Mouse (Mus musculus) CH12.LX (cell line): ENCODE results near the gene Gm4559. TPM values are rescaled to one million over a fixed set of nuclear protein-coding genes. Genes with fewer than 3 reads are reported as not detected.

Source experiments
- polyA plus RNA-seq: library from polyadenylated mRNA; unstranded; fragments of >175 nt; gene quantifications from 2 replicates; pipeline ENCODE4 v1.2.1, GENCODE M21; 2012; ENCODE audit warnings: low read depth; ENCODE audit not compliant: insufficient read length
- total RNA-seq, 2 experiments: library from RNA; depleted of rRNA; stranded (reverse); fragments of 300-350 nt in 1 of 2; fragments of >200 nt in 1 of 2; gene quantifications; 2 replicates each; pipeline ENCODE4 v1.2.3; 2012 to 2014

Gm4559 gene
- total and polyA plus RNA-seq, 3 experiments, result not detected

Other genes starting within 250 kb of the Gm4559 start
Only the 20 nearest of the 23 such genes appear.
- gene Dusp8, start 178.5 kb downstream of the Gm4559 start, total RNA-seq (2012; rRNA removed), result 1.2 and 1.5 TPM in 2 replicates
- 0.07 and 0.17 TPM in 2 replicates for gene Dusp8, start 178.5 kb downstream of the Gm4559 start, total RNA-seq (2014; rRNA removed)
- 0.11 and 0.14 TPM in 2 replicates for gene Dusp8, start 178.5 kb downstream of the Gm4559 start, polyA plus RNA-seq
- gene Gm45618, start 153.6 kb downstream of the Gm4559 start, total RNA-seq (2012; rRNA removed), result not detected in 2 replicates
- gene Gm45618, start 153.6 kb downstream of the Gm4559 start, total RNA-seq (2014; rRNA removed), result not detected in 2 replicates
- not detected in 2 replicates for gene Gm45618, start 153.6 kb downstream of the Gm4559 start, polyA plus RNA-seq
- gene Gm39115, start 138.3 kb downstream of the Gm4559 start, total RNA-seq (2012; rRNA removed), result not detected in 2 replicates
- not detected in 2 replicates for gene Gm39115, start 138.3 kb downstream of the Gm4559 start, total RNA-seq (2014; rRNA removed)
- not detected in 2 replicates for gene Gm39115, start 138.3 kb downstream of the Gm4559 start, polyA plus RNA-seq
- not detected in 2 replicates for gene Gm45337, start 129.8 kb downstream of the Gm4559 start, total RNA-seq (2012; rRNA removed)
- gene Gm45337, start 129.8 kb downstream of the Gm4559 start, total RNA-seq (2014; rRNA removed), result not detected in 2 replicates
- not detected in 2 replicates for gene Gm45337, start 129.8 kb downstream of the Gm4559 start, polyA plus RNA-seq
- not detected in 2 replicates for gene Gm29735, start 117.2 kb downstream of the Gm4559 start, total RNA-seq (2012; rRNA removed)
- gene Gm29735, start 117.2 kb downstream of the Gm4559 start, total RNA-seq (2014; rRNA removed), result not detected in 2 replicates
- not detected in 2 replicates for gene Gm29735, start 117.2 kb downstream of the Gm4559 start, polyA plus RNA-seq
- not detected in 2 replicates for gene Gm4553, start 108.6 kb downstream of the Gm4559 start, total RNA-seq (2012; rRNA removed)
- gene Gm4553, start 108.6 kb downstream of the Gm4559 start, total RNA-seq (2014; rRNA removed), result not detected in 2 replicates
- not detected in 2 replicates for gene Gm4553, start 108.6 kb downstream of the Gm4559 start, polyA plus RNA-seq
- gene Krtap5-2, start 98.4 kb downstream of the Gm4559 start, total RNA-seq (2012; rRNA removed), result not detected in 2 replicates
- not detected in 2 replicates for gene Krtap5-2, start 98.4 kb downstream of the Gm4559 start, total RNA-seq (2014; rRNA removed)
- gene Krtap5-2, start 98.4 kb downstream of the Gm4559 start, polyA plus RNA-seq, result not detected in 2 replicates
- gene Gm10153, start 84.0 kb downstream of the Gm4559 start, total RNA-seq (2012; rRNA removed), result not detected in 2 replicates
- not detected in 2 replicates for gene Gm10153, start 84.0 kb downstream of the Gm4559 start, total RNA-seq (2014; rRNA removed)
- gene Gm10153, start 84.0 kb downstream of the Gm4559 start, polyA plus RNA-seq, result not detected in 2 replicates
- not detected in 2 replicates for gene Krtap5-3, start 73.0 kb downstream of the Gm4559 start, total RNA-seq (2012; rRNA removed)
- not detected in 2 replicates for gene Krtap5-3, start 73.0 kb downstream of the Gm4559 start, total RNA-seq (2014; rRNA removed)
- not detected in 2 replicates for gene Krtap5-3, start 73.0 kb downstream of the Gm4559 start, polyA plus RNA-seq
- gene Gm7579, start 62.5 kb downstream of the Gm4559 start, total RNA-seq (2012; rRNA removed), result not detected in 2 replicates
- gene Gm7579, start 62.5 kb downstream of the Gm4559 start, total RNA-seq (2014; rRNA removed), result not detected in 2 replicates
- not detected in 2 replicates for gene Gm7579, start 62.5 kb downstream of the Gm4559 start, polyA plus RNA-seq
- not detected in 2 replicates for gene Krtap5-5, start 44.4 kb downstream of the Gm4559 start, total RNA-seq (2012; rRNA removed)
- gene Krtap5-5, start 44.4 kb downstream of the Gm4559 start, total RNA-seq (2014; rRNA removed), result not detected in 2 replicates
- not detected in 2 replicates for gene Krtap5-5, start 44.4 kb downstream of the Gm4559 start, polyA plus RNA-seq
- not detected in 2 replicates for gene Gm40460, start 33.3 kb downstream of the Gm4559 start, total RNA-seq (2012; rRNA removed)
- not detected in 2 replicates for gene Gm40460, start 33.3 kb downstream of the Gm4559 start, total RNA-seq (2014; rRNA removed)
- not detected in 2 replicates for gene Gm40460, start 33.3 kb downstream of the Gm4559 start, polyA plus RNA-seq
- not detected in 2 replicates for gene Gm2431, start 16.0 kb downstream of the Gm4559 start, total RNA-seq (2012; rRNA removed)
- not detected in 2 replicates for gene Gm2431, start 16.0 kb downstream of the Gm4559 start, total RNA-seq (2014; rRNA removed)
- not detected in 2 replicates for gene Gm2431, start 16.0 kb downstream of the Gm4559 start, polyA plus RNA-seq
- not detected in 2 replicates for gene Krtap5-1, start 22.8 kb upstream of the Gm4559 start, total RNA-seq (2012; rRNA removed)
- gene Krtap5-1, start 22.8 kb upstream of the Gm4559 start, total RNA-seq (2014; rRNA removed), result not detected in 2 replicates
- gene Krtap5-1, start 22.8 kb upstream of the Gm4559 start, polyA plus RNA-seq, result not detected in 2 replicates
- not detected in 2 replicates for gene Krtap5-4, start 29.2 kb upstream of the Gm4559 start, total RNA-seq (2012; rRNA removed)
- gene Krtap5-4, start 29.2 kb upstream of the Gm4559 start, total RNA-seq (2014; rRNA removed), result not detected in 2 replicates
- not detected in 2 replicates for gene Krtap5-4, start 29.2 kb upstream of the Gm4559 start, polyA plus RNA-seq
- gene Ifitm10, start 99.4 kb upstream of the Gm4559 start, total RNA-seq (2012; rRNA removed), result not detected in 2 replicates
- not detected in 2 replicates for gene Ifitm10, start 99.4 kb upstream of the Gm4559 start, total RNA-seq (2014; rRNA removed)
- not detected in 2 replicates for gene Ifitm10, start 99.4 kb upstream of the Gm4559 start, polyA plus RNA-seq
- gene Gm49369, start 108.3 kb upstream of the Gm4559 start, total RNA-seq (2012; rRNA removed), result 8.4 TPM in 1 of 2 replicates, not detected in the other
- gene Gm49369, start 108.3 kb upstream of the Gm4559 start, total RNA-seq (2014; rRNA removed), result not detected in 2 replicates
- 5.2 and 38.7 TPM in 2 replicates for gene Gm49369, start 108.3 kb upstream of the Gm4559 start, polyA plus RNA-seq
- gene Ctsd, start 113.7 kb upstream of the Gm4559 start, total RNA-seq (2012; rRNA removed), result 100 and 107 TPM in 2 replicates
- 54.2 and 61.2 TPM in 2 replicates for gene Ctsd, start 113.7 kb upstream of the Gm4559 start, total RNA-seq (2014; rRNA removed)
- gene Ctsd, start 113.7 kb upstream of the Gm4559 start, polyA plus RNA-seq, result 97.6 and 104 TPM in 2 replicates
- gene Syt8, start 160.5 kb upstream of the Gm4559 start, total RNA-seq (2012; rRNA removed), result not detected in 2 replicates
- gene Syt8, start 160.5 kb upstream of the Gm4559 start, total RNA-seq (2014; rRNA removed), result not detected in 2 replicates
- not detected in 2 replicates for gene Syt8, start 160.5 kb upstream of the Gm4559 start, polyA plus RNA-seq
- gene Tnni2, start 167.4 kb upstream of the Gm4559 start, total RNA-seq (2012; rRNA removed), result 35.0 and 50.1 TPM in 2 replicates
- 74.0 and 77.4 TPM in 2 replicates for gene Tnni2, start 167.4 kb upstream of the Gm4559 start, total RNA-seq (2014; rRNA removed)
- gene Tnni2, start 167.4 kb upstream of the Gm4559 start, polyA plus RNA-seq, result 88.1 and 154 TPM in 2 replicates